Mouse (Mus musculus): ENCODE data around the gene Olfr1443. TPM values are rescaled to one million over a fixed set of nuclear protein-coding genes. Genes with fewer than 3 reads are reported as not detected.
"Not testable (repeated sequence)": the region's sequence is repeated elsewhere in the genome, so short reads cannot be mapped to it uniquely, and the experiment has no call there.

Gene Olfr1443
- polyA plus RNA-seq, 1 experiment from 2014 or later, result not detected

DNA sequence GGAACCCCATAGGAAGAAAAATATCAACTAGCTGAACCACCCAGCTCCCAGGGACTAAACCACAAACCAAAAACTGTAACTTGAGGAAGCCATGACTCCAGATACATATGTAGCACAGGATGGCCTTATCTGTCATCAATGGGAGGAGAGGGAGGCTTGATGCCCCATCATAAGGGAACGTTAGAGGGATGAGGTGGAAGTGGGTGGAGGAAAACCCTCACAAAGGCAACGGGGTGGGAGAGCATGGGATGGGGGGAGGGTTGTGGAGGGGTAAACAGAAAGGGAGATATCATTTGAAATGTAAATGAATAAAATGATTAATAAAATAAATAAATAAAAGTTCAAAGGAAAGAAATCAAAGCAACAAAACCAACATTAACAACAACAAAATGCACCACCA is 42.6 kb downstream of the Olfr1443 start:
- Histone ChIP-seq H3K27ac (replicated peaks; ENCODE audit: low read depth, low read length) (no peak overlapping the region), H3K27me3 (ENCODE audit: control insufficient read depth, insufficient read depth, low read length) (no peaks in the 10 kb centered on the region), H3K9ac (ENCODE audit: low read length) (no peak overlapping the region), H3K4me1 (ENCODE audit: control insufficient read depth, insufficient read depth, low read length) (no peaks in the 10 kb centered on the region), H3K4me2 (ENCODE audit: low read depth, severe bottlenecking) (no peak overlapping the region), H3K4me3 (ENCODE audit: low read depth, low read length) (no peak overlapping the region), H3K9me3 (ENCODE audit: control insufficient read depth, low read length) (no peaks in the 10 kb centered on the region), H3K36me3 (ENCODE audit: control insufficient read depth, insufficient read depth, low read length) (no peaks in the 10 kb centered on the region)
- DNase-seq (ENCODE audit: low spot score) (no peak), ATAC-seq (ENCODE audit: insufficient number of reproducible peaks, low FRiP score, low TSS enrichment, low read depth) (no peak)
- WGBS, result 72% methylated on average over 2 of the region's 2 CpGs

DNA sequence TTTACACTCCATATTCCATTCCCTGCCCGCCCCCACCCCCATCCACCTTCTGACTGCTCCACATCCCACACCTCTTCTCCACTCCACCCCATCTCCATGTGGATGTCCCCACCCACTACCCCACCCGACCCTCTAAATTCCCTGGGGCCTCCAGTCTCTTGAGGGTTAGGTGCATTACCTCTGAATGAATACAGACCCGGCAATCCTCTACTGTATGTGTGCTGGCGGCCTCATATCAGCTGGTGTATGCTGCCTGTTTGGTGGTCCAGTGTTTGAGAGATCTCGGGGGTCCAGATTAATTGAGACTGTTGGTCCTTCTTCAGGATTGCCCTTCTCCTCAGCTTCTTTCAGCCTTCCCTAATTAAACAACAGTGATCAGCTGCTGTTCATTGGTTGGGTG is 43.0 kb downstream of the Olfr1443 start:
- 89% methylated on average over 5 of the region's 5 CpGs for WGBS
- not testable (repeated sequence) for H3K9me3 ChIP-seq (ENCODE audit: control insufficient read depth, low read length); H3K36me3 ChIP-seq (ENCODE audit: control insufficient read depth, insufficient read depth, low read length); H3K27me3 ChIP-seq (ENCODE audit: control insufficient read depth, insufficient read depth, low read length); H3K27ac ChIP-seq (replicated peaks; ENCODE audit: low read depth, low read length); H3K9ac ChIP-seq (ENCODE audit: low read length); H3K4me3 ChIP-seq (ENCODE audit: low read depth, low read length); H3K4me2 ChIP-seq (ENCODE audit: low read depth, severe bottlenecking); ATAC-seq (ENCODE audit: insufficient number of reproducible peaks, low FRiP score, low TSS enrichment, low read depth); H3K4me1 ChIP-seq (ENCODE audit: control insufficient read depth, insufficient read depth, low read length); DNase-seq (ENCODE audit: low spot score)

- DNase-seq (ENCODE audit: low spot score); ATAC-seq (ENCODE audit: insufficient number of reproducible peaks, low FRiP score, low TSS enrichment, low read depth); H3K4me3 ChIP-seq (ENCODE audit: low read depth, low read length); H3K27ac ChIP-seq (replicated peaks; ENCODE audit: low read depth, low read length); H3K9me3 ChIP-seq (ENCODE audit: control insufficient read depth, low read length); H3K27me3 ChIP-seq (ENCODE audit: control insufficient read depth, insufficient read depth, low read length); H3K4me2 ChIP-seq (ENCODE audit: low read depth, severe bottlenecking); H3K36me3 ChIP-seq (ENCODE audit: control insufficient read depth, insufficient read depth, low read length); H3K9ac ChIP-seq (ENCODE audit: low read length); H3K4me1 ChIP-seq (ENCODE audit: control insufficient read depth, insufficient read depth, low read length): not testable (repeated sequence)
- 91% methylated on average over 7 of the region's 7 CpGs for WGBS
Measured at GRCm38 (mm10) chr19:12721596-12721995, 43.7 kb downstream of the Olfr1443 start.

DNA sequence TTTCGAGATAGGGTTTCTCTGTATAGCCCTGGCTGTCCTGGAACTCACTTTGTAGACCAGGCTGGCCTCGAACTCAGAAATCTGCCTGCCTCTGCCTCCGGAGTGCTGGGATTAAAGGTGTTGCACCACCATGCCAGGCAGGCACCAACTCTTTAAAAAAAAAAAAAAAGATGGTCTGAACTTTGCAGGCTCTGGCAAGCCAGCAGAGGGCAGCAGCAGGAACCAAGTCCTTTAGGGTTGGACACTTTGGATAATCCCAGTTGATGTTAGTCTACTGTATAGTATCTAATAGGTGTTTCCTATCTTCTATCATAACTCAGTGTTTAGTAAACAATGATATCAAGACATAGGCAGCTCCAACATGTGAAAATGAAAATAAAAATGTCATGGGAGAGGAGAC is 44.4 kb downstream of the Olfr1443 start:
- DNase-seq (ENCODE audit: low spot score), result no peak

DNA sequence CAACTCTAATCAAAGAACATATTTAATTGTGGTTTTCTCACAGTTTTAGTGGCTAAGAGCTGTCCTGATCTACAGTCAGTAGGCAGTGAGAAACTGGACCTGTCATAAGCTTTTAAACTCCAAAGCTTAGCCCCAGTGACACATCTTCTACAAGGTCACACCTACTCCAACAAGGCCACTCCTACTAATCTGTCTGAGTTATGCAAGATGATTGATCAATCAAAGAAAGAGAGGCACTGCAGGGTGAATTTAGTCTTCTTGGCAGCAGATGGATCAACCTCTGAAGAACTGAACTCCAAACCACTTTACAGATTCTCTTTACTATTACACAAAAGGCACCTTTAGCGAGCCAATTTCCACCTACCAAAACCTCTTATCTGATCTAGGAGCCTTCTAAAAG is 47.9 kb downstream of the Olfr1443 start:
- no peak for ATAC-seq (ENCODE audit: insufficient number of reproducible peaks, low FRiP score, low TSS enrichment, low read depth)
- no peaks in the 10 kb centered on the region for H3K27me3 ChIP-seq (ENCODE audit: control insufficient read depth, insufficient read depth, low read length)
- no peak overlapping the region for H3K27ac ChIP-seq (replicated peaks; ENCODE audit: low read depth, low read length)
- no peak for DNase-seq (ENCODE audit: low spot score)
- no peak overlapping the region for H3K4me3 ChIP-seq (ENCODE audit: low read depth, low read length)
- WGBS, result 74% methylated on average over 1 of the region's 1 CpGs
- no peaks in the 10 kb centered on the region for H3K9me3 ChIP-seq (ENCODE audit: control insufficient read depth, low read length)
- H3K9ac ChIP-seq (ENCODE audit: low read length), result no peak overlapping the region
- no peaks in the 10 kb centered on the region for H3K36me3 ChIP-seq (ENCODE audit: control insufficient read depth, insufficient read depth, low read length)
- no peaks in the 10 kb centered on the region for H3K4me1 ChIP-seq (ENCODE audit: control insufficient read depth, insufficient read depth, low read length)
- H3K4me2 ChIP-seq (ENCODE audit: low read depth, severe bottlenecking), result no peak overlapping the region

More for the DNA sequence above, 44.4 kb downstream of the Olfr1443 start:
- Histone ChIP-seq H3K27me3 (ENCODE audit: control insufficient read depth, insufficient read depth, low read length) (no peaks in the 10 kb centered on the region), H3K9ac (ENCODE audit: low read length) (no peak overlapping the region), H3K4me1 (ENCODE audit: control insufficient read depth, insufficient read depth, low read length) (no peaks in the 10 kb centered on the region), H3K4me2 (ENCODE audit: low read depth, severe bottlenecking) (no peak overlapping the region), H3K27ac (replicated peaks; ENCODE audit: low read depth, low read length) (no peak overlapping the region), H3K36me3 (ENCODE audit: control insufficient read depth, insufficient read depth, low read length) (no peaks in the 10 kb centered on the region), H3K4me3 (ENCODE audit: low read depth, low read length) (no peak overlapping the region), H3K9me3 (ENCODE audit: control insufficient read depth, low read length) (no peaks in the 10 kb centered on the region)
- 77% methylated on average over 2 of the region's 3 CpGs for WGBS
- no peak for ATAC-seq (ENCODE audit: insufficient number of reproducible peaks, low FRiP score, low TSS enrichment, low read depth)

DNA sequence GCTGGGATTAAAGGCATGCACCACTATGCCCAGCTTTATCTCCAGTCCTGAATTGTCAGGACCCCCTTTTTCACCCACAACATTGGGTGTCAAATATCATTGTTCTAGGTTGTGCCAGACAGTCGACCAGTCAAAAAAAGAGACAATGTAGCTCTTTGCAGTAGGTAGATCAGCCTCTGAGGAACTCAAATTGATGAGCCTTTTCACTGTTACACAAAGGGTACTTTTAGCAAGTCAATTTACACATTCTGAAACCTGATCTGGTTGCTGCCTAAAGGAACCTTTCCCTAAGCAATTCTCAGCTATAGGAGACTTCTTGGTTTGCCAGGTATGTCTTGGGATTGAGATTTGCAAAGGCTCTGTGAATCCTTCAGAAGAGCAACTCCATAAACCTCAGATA is 53.1 kb downstream of the Olfr1443 start:
- no peak overlapping the region for H3K27ac ChIP-seq (replicated peaks; ENCODE audit: low read depth, low read length)
- H3K9ac ChIP-seq (ENCODE audit: low read length), result no peak overlapping the region
- H3K36me3 ChIP-seq (ENCODE audit: control insufficient read depth, insufficient read depth, low read length), result no peaks in the 10 kb centered on the region
- H3K27me3 ChIP-seq (ENCODE audit: control insufficient read depth, insufficient read depth, low read length), result no peaks in the 10 kb centered on the region
- 64% methylated on average over 1 of the region's 1 CpGs for WGBS
- H3K9me3 ChIP-seq (ENCODE audit: control insufficient read depth, low read length), result no peaks in the 10 kb centered on the region
- H3K4me3 ChIP-seq (ENCODE audit: low read depth, low read length), result no peak overlapping the region
- ATAC-seq (ENCODE audit: insufficient number of reproducible peaks, low FRiP score, low TSS enrichment, low read depth) (no peak), DNase-seq (ENCODE audit: low spot score) (no peak)
- H3K4me1 ChIP-seq (ENCODE audit: control insufficient read depth, insufficient read depth, low read length), result no peaks in the 10 kb centered on the region
- H3K4me2 ChIP-seq (ENCODE audit: low read depth, severe bottlenecking), result no peak overlapping the region

DNA sequence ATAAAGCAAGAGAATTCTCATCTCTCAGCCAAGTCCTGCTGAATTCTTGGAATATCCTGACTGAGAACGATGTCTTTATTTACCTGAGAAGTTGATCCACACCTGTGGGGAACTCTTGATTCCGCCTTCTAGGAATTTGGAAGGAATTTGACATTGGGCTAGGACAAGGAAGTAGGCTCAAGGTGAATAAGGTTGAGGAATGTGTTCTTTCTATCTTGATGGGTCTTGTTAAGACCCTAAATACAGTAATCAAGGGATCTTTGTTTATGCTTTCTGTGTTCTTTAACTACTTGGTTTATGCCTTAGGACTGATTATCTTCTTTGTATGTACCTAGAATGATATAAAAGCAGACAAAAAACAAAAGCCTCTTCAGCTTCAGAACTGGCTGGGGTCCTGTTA is 54.0 kb downstream of the Olfr1443 start:
- no peak for DNase-seq (ENCODE audit: low spot score)
- Histone ChIP-seq H3K9ac (ENCODE audit: low read length) (no peak overlapping the region), H3K36me3 (ENCODE audit: control insufficient read depth, insufficient read depth, low read length) (no peaks in the 10 kb centered on the region), H3K27me3 (ENCODE audit: control insufficient read depth, insufficient read depth, low read length) (no peaks in the 10 kb centered on the region), H3K4me1 (ENCODE audit: control insufficient read depth, insufficient read depth, low read length) (no peaks in the 10 kb centered on the region), H3K9me3 (ENCODE audit: control insufficient read depth, low read length) (no peaks in the 10 kb centered on the region), H3K4me2 (ENCODE audit: low read depth, severe bottlenecking) (no peak overlapping the region), H3K27ac (replicated peaks; ENCODE audit: low read depth, low read length) (no peak overlapping the region), H3K4me3 (ENCODE audit: low read depth, low read length) (no peak overlapping the region)
- no peak for ATAC-seq (ENCODE audit: insufficient number of reproducible peaks, low FRiP score, low TSS enrichment, low read depth)
- 89% methylated on average over 2 of the region's 2 CpGs for WGBS

Other genes starting within 250 kb of the Olfr1443 start
- gene Mpeg1, start 217.3 kb upstream of the Olfr1443 start, polyA plus RNA-seq (2014; fragmentation: Nextera tagmentation; extraction: Ambion mirVana), result 0.10 and 0.17 TPM in 2 replicates
- gene Dtx4, start 176.7 kb upstream of the Olfr1443 start, polyA plus RNA-seq (2014; fragmentation: Nextera tagmentation; extraction: Ambion mirVana), result 2.5 and 2.7 TPM in 2 replicates
- 24.9 and 26.5 TPM in 2 replicates for gene Fam111a, start 132.4 kb upstream of the Olfr1443 start, polyA plus RNA-seq (2014; fragmentation: Nextera tagmentation; extraction: Ambion mirVana)
- gene Gm4952, start 78.1 kb upstream of the Olfr1443 start, polyA plus RNA-seq (2014; fragmentation: Nextera tagmentation; extraction: Ambion mirVana), result not detected in 2 replicates
- gene Glyat, start 44.8 kb upstream of the Olfr1443 start, polyA plus RNA-seq (2014; fragmentation: Nextera tagmentation; extraction: Ambion mirVana), result not detected in 2 replicates
- gene Olfr1442, start 7.7 kb upstream of the Olfr1443 start, polyA plus RNA-seq (2014; fragmentation: Nextera tagmentation; extraction: Ambion mirVana), result not detected in 2 replicates
- gene Keg1, start 17.7 kb downstream of the Olfr1443 start, polyA plus RNA-seq (2014; fragmentation: Nextera tagmentation; extraction: Ambion mirVana), result not detected in 2 replicates
- gene Cntf, start 87.5 kb downstream of the Olfr1443 start, polyA plus RNA-seq (2014; fragmentation: Nextera tagmentation; extraction: Ambion mirVana), result 0.64 and 1.2 TPM in 2 replicates
- gene Zfp91, start 118.0 kb downstream of the Olfr1443 start, polyA plus RNA-seq (2014; fragmentation: Nextera tagmentation; extraction: Ambion mirVana), result 10.4 and 10.8 TPM in 2 replicates
- 0.58 and 1.4 TPM in 2 replicates for gene Lpxn, start 118.1 kb downstream of the Olfr1443 start, polyA plus RNA-seq (2014; fragmentation: Nextera tagmentation; extraction: Ambion mirVana)
- not detected in 2 replicates for gene Gm5244, start 168.6 kb downstream of the Olfr1443 start, polyA plus RNA-seq (2014; fragmentation: Nextera tagmentation; extraction: Ambion mirVana)
- not detected in 2 replicates for gene Olfr1444, start 179.2 kb downstream of the Olfr1443 start, polyA plus RNA-seq (2014; fragmentation: Nextera tagmentation; extraction: Ambion mirVana)
- not detected in 2 replicates for gene Olfr1445, start 205.7 kb downstream of the Olfr1443 start, polyA plus RNA-seq (2014; fragmentation: Nextera tagmentation; extraction: Ambion mirVana)
- not detected in 2 replicates for gene Olfr1446, start 215.4 kb downstream of the Olfr1443 start, polyA plus RNA-seq (2014; fragmentation: Nextera tagmentation; extraction: Ambion mirVana)
- gene Olfr1447, start 225.6 kb downstream of the Olfr1443 start, polyA plus RNA-seq (2014; fragmentation: Nextera tagmentation; extraction: Ambion mirVana), result not detected in 2 replicates
- gene Olfr1448, start 246.3 kb downstream of the Olfr1443 start, polyA plus RNA-seq (2014; fragmentation: Nextera tagmentation; extraction: Ambion mirVana), result not detected in 2 replicates

Measured in limb, embryonic 11.5 days (tissue).